Mouse (Mus musculus): ENCODE results near the gene Fcgrt. TPM values are rescaled to one million over a fixed set of nuclear protein-coding genes. Genes with fewer than 3 reads are reported as not detected.

The Fcgrt gene
- polyA plus RNA-seq, 1 experiment from 2014 or later = 16.6 TPM

DNA sequence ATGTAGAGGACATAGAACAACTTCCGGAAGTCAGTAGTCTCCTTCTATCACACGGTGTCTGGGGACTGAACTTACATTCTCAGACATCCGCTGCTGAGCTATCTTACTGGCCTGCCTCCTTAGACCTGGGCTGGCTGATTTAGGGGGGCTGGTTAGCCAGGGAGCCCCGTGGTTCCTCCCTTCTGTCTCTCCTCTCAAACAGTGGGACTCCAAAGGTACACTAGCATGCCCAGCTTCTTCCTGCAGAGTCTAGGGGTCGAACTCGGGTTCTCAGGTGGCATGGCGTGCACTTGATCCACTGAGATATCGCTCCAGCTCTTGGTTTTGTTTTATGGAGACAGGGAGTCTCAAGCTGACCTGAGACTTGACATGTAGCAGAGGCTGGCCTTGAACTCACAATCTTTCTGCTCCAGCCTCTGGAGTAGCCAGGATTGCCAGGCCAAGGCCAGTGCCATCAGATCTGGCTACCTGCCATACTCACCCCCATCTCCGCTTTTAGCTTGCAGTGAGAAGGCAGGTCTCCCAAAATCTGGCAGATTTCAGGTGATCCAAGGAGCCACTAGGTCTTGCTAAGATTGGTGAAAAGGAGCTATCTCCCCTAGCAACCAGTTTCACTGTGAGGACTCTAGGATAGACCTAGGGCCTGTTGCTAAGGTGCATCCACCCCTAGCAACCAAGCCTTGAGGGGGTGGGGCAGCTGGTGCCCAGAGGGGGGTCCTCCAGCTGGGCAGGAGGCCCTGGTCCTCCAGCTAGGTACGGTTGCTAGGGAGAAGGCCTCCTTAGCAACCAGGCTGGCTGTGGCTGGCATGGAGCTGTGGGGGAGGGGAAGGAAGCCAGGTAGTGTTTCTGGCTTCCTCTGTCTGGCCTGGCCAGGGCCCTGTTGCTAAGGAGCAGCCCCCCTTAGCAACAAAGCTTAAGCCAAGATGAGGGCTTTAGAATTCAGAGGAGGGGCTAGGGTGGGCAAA lies 44.8 kb downstream of the Fcgrt start:
- Histone ChIP-seq H3K4me3 (no peak overlapping the region), H3K9me3 (no peaks in the 10 kb centered on the region), H3K9ac (replicated peaks) (0 out of 2 replicates have a peak overlapping the region, but pooled peaks have one; percentile 15), H3K4me1 (peaks cover 34% of the 10 kb centered on the region), H3K27me3 (no peaks in the 10 kb centered on the region), H3K36me3 (no peaks in the 10 kb centered on the region), H3K4me2 (replicated peaks) (no peak overlapping the region), H3K27ac (replicated peaks) (peak overlapping the region; percentile 71)
- 78% methylated on average over 10 of the region's 10 CpGs for WGBS
- ATAC-seq (replicated peaks) = no peak

DNA sequence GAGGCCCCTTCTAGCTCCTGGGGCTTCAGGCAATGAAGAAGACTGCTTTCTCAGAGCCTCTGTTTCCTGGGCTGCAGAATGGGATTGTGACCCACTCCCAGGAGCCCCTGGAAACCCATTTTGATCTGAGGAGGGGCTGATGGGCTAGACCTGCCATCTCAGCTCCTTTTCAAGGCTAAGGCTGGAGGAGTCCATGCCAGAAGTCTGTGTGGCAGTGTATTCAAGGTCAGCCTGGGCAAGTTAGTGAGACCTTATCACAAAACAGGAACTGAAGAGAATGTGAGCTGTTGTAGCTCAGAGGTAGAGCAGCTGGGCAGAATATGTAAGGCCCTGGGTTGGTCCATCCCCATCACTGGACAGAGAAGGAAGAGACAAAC lies 46.7 kb downstream of the Fcgrt start:
- Histone ChIP-seq H3K27me3 (no peaks in the 10 kb centered on the region), H3K9ac (replicated peaks) (no peak overlapping the region), H3K36me3 (no peaks in the 10 kb centered on the region), H3K4me1 (peaks cover 30% of the 10 kb centered on the region), H3K4me3 (no peak overlapping the region), H3K27ac (replicated peaks) (no peak overlapping the region), H3K9me3 (no peaks in the 10 kb centered on the region), H3K4me2 (replicated peaks) (no peak overlapping the region)
- ATAC-seq (replicated peaks) = no peak

DNA sequence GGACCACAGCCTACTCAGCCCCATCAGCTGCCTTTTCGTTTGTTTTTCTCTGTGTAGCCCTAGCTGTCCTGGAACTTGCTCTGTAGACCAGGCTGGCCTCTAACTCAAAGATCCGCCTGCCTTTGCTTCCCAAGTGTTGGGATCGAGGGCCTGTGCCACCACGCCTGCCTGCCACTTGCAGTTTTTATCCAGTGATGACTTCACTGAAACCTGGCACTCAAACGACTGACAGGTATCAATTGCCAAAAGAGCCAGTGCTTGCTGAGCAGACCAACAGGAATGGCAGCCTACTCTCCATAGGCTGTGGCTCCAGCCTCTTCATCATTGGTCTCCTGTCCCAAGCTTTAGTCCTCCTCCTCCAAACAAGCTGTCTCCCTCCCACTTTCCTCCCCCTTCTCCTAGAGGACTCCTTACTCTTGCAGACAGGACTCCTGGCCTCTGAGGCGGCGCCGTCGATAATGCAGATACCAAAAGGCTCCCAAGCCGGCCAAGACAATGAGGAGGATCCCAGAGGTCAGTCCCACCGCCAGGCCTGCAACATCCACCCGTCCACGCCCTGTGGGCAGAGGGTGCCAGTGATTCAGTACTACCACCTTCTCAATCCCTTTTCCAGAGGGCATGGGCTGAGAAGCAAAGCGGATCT lies 47.2 kb downstream of the Fcgrt start:
- Histone ChIP-seq H3K4me1 (peaks cover 30% of the 10 kb centered on the region), H3K27ac (replicated peaks) (no peak overlapping the region), H3K9ac (replicated peaks) (no peak overlapping the region), H3K4me3 (no peak overlapping the region), H3K27me3 (no peaks in the 10 kb centered on the region), H3K36me3 (no peaks in the 10 kb centered on the region), H3K9me3 (no peaks in the 10 kb centered on the region), H3K4me2 (replicated peaks) (no peak overlapping the region)
- 67% methylated on average over 14 of the region's 14 CpGs for WGBS
- no peak for ATAC-seq (replicated peaks)

DNA sequence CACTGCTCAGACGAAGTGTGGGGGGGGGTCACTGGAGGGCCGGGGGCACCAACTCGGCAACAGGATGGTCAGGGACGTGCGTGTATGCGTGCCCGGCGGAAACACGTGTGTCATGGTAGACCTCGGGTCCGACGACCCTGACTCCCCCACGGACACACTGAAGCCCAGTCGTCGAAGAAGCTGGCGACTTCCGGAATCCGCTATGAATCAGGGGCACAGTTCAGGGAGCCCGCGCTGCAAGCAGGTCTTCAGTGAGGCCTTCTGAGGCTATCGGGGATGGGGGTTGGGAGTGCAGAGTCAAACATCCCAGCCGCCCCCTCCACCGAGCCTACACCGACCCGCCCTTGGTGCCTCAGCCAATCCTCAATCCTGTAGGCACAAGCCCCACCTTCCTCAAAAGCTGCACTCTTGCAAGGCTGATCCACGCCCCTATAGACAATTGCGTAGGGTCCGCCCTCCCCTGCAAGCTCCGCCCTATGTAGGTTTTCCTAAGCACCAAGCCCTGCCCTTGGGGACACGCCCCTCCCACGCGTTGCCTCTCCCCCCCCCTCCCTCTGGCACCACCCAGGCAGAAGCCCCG lies 49.6 kb downstream of the Fcgrt start:
- Histone ChIP-seq H3K27ac (replicated peaks) (peak overlapping the region; percentile 100), H3K4me1 (peaks cover 34% of the 10 kb centered on the region), H3K9ac (replicated peaks) (peak overlapping the region; percentile 92), H3K9me3 (no peaks in the 10 kb centered on the region), H3K36me3 (peaks cover 14% of the 10 kb centered on the region), H3K4me3 (peak overlapping the region; percentile 86), H3K4me2 (replicated peaks) (peak overlapping the region; percentile 94), H3K27me3 (no peaks in the 10 kb centered on the region)
- WGBS = under 1% methylated on average over 33 of the region's 33 CpGs
- peak; percentile 92 for ATAC-seq (replicated peaks)

DNA sequence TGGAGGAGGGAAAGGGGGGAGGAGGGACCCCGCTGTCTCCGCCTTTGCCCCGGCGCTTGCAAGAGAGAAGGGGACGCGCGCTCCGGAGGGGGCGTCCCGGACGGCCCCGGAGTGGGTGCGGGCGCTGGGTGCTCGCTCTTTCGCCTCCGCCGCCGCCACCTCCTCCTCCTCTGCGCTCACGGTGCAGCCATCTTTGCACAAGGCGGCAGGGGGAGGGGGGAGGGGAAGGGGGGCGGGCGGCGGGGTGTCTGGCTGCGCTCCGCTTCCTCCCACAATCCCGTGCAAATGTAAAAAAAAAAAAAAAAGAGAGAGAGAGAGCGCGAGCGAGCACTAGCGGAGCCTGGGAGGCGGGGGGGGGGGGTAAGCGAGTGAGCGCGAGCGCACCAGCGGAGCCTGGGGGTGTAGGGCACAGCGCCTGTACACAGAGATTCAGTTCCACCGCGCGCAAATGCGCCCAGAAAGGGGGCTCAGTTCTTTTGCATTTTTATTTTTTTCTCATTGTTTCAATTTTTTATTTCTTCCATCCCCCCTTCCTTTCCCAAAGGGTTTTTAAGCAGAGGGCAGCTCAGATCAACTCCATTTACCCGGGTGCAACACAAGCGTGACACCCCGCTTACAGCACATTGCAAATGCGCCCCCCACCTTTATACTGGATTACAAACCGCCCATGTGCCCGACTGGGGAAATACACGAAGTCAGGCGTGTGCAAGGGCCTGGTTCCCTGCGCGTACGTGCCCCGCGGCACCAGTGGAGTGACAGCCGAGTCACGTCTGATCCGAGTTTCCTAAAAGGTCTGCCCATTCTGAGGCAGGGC lies 50.3 kb downstream of the Fcgrt start:
- ATAC-seq (replicated peaks) = peak; percentile 62
- Histone ChIP-seq H3K9ac (replicated peaks) (peak overlapping the region; percentile 92), H3K9me3 (no peaks in the 10 kb centered on the region), H3K4me3 (peak overlapping the region; percentile 86), H3K27ac (replicated peaks) (peak overlapping the region; percentile 100), H3K36me3 (peaks cover 21% of the 10 kb centered on the region), H3K27me3 (no peaks in the 10 kb centered on the region), H3K4me1 (peaks cover 30% of the 10 kb centered on the region), H3K4me2 (replicated peaks) (peak overlapping the region; percentile 94)
- WGBS = under 1% methylated on average over 46 of the region's 59 CpGs

DNA sequence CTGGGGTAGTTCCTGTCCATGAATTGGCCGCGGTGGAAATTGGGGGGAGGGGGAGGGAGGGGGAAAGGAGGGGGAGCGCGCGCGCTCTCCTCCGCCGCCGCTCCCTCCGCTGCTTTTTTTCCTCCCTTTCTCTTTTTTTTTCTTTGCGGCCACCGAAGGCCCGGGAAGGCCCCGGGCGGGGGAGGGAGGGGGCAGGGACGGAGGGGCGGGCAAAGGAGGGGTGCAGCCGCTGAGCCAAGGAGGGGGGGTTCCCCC lies 50.9 kb downstream of the Fcgrt start, which contains the start of gene Prr12:
Gene Prr12 (minus strand): TSS at position 20 of the 255 bp plus-strand sequence.
- H3K27me3 ChIP-seq = no peaks in the 10 kb centered on the region
- no peaks in the 10 kb centered on the region for H3K9me3 ChIP-seq
- WGBS = 0% methylated on average over 9 of the region's 18 CpGs

DNA sequence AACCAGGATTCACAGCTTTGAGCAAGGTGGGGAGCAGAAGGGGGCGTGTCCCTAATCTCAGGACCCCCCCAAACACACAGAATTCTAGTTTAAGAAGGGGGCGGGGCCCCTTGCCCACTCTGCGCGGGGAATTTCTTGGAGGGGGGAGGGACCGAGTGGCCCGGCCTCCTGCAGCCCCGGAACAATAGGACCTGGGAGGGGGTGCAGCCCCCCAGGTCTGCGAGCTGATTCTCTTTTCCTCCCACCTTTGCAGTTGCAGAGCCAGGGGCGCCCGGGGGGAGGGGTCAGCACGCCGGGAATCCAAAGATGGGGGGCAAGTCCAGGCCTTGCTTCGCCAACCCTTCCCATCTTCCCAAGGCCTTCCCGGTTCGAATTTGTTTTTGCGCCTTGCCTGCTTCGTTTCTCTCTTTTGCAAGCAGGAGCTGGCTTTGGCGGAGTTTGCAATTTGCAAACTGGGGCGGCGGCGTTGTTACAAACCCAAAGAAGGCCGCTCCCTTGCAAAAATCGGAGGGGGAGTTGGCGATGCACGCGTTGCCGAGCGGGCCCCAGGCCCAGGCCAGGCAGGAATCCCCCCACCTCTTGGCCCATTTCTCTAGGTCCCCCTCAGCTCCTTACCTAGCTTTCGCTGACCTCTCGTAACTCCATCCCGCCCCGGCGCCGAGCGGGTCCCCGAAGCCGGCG lies 51.3 kb downstream of the Fcgrt start:
- Histone ChIP-seq H3K36me3 (peaks cover 31% of the 10 kb centered on the region), H3K4me1 (peaks cover 30% of the 10 kb centered on the region), H3K27ac (replicated peaks) (peak overlapping the region; percentile 100), H3K4me2 (replicated peaks) (peak overlapping the region; percentile 94), H3K9ac (replicated peaks) (peak overlapping the region; percentile 92), H3K4me3 (peak overlapping the region; percentile 86), H3K9me3 (no peaks in the 10 kb centered on the region), H3K27me3 (no peaks in the 10 kb centered on the region)
- under 1% methylated on average over 38 of the region's 38 CpGs for WGBS
- no peak for ATAC-seq (replicated peaks)

More for the DNA sequence above, 50.9 kb downstream of the Fcgrt start, which contains the start of gene Prr12:
- ATAC-seq (replicated peaks) = no peak
- Histone ChIP-seq H3K9ac (replicated peaks) (peak within 1 kb of the TSS; percentile 92), H3K4me3 (peak within 1 kb of the TSS; percentile 86), H3K4me1 (peaks cover 30% of the 10 kb centered on the region), H3K27ac (replicated peaks) (peak within 1 kb of the TSS; percentile 100), H3K4me2 (replicated peaks) (peak within 1 kb of the TSS; percentile 94), H3K36me3 (peaks cover 26% of the 10 kb centered on the region)

DNA sequence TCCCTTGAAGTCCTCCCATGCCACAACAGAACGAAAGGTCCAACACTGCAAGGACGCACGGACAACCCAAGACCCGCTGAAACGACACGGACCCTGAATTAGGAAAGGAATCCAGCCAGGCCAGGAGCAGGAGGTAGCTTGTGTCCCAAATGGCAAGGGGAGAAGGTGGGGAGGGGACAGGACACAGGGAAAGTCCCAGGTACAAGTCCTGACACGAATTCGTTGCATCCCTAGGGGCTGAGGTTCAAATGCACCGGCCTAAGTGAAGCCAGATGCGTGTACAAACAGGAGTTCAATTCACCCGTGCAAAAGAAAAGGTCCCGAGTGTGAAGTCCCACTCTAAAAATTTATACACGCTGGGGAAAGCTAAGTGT lies 52.1 kb downstream of the Fcgrt start:
- no peak for ATAC-seq (replicated peaks)
- Histone ChIP-seq H3K27me3 (no peaks in the 10 kb centered on the region), H3K4me2 (replicated peaks) (peak overlapping the region; percentile 94), H3K9me3 (no peaks in the 10 kb centered on the region), H3K4me1 (peaks cover 30% of the 10 kb centered on the region), H3K9ac (replicated peaks) (peak overlapping the region; percentile 92), H3K4me3 (peak overlapping the region; percentile 86), H3K27ac (replicated peaks) (peak overlapping the region; percentile 100), H3K36me3 (peaks cover 38% of the 10 kb centered on the region)
- WGBS = 1% methylated on average over 13 of the region's 13 CpGs

DNA sequence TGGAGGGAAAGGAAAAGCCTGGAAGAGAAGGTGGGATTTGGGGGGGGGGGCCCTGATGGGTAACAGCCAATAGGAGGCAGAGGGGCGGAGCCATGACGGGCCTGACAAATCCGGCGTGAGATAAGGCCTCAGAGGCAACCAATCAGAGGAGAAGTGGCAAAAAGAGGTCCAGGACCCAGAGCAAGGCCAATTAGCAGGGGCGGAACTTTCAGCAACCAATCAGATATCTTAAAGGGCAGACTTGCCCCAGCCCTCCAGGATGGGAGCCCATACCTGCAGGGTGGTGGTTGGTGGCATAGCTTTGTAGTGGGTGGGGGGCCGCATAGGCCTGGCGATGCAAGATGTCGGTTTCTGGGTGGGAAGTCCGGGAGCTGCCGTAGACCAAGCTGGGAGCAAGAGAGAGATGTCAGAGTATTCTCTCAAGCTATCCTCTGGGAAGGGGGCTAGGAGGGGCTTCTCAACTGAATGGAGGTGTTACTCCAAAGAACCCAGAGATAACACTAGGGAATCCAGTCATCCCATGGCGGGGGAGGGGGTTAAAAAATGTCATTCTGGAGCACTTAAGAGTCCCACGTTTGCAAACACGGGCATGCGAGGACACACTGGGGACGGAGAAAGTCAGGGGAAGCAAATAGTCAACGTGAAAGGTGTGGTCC lies 52.6 kb downstream of the Fcgrt start:
- Histone ChIP-seq H3K4me3 (peak overlapping the region; percentile 86), H3K4me1 (peaks cover 30% of the 10 kb centered on the region), H3K9me3 (no peaks in the 10 kb centered on the region), H3K36me3 (peaks cover 43% of the 10 kb centered on the region), H3K27ac (replicated peaks) (peak overlapping the region; percentile 100), H3K4me2 (replicated peaks) (peak overlapping the region; percentile 94), H3K9ac (replicated peaks) (peak overlapping the region; percentile 92), H3K27me3 (no peaks in the 10 kb centered on the region)
- 2% methylated on average over 16 of the region's 16 CpGs for WGBS
- ATAC-seq (replicated peaks) = peak; percentile 51

DNA sequence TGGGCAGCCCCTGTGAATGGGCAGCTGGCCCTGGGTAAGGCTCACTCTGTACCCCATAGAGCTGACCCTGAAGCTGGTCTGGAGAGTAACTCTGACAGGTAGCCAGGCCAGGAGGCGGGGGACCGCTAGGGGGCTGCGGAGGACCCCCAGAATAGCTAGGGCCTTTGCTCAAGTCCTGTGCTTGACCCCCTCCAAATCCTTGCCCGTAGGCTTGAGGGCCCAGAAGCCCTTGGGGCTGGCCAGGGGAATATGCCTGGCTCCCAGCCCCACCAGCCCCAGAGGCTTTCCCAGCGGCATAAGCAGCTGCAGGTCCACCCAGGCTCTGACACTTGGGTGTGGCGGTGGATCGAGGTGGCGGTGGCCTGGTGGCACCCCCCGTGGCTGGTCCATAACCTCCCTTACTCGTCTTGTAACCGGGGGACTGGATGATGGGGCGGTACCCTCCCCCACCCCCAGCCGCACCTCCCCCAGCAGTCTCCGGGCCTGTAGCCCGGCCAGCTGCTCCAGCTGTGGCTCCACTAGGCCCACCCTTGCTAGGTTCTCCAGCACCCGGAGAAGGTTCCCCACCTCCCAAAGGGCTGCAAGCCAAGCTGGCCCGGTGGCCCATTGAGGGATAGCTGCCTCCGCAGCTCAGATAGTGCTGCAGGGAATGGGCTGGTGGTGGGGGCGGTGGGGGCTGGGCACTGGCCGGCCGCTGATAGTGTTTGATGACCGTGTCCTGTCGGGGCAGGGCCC lies 54.6 kb downstream of the Fcgrt start:
- peaks cover 62% of the 10 kb centered on the region for H3K36me3 ChIP-seq
- WGBS = 92% methylated on average over 23 of the region's 23 CpGs
- no peak overlapping the region for H3K4me2 ChIP-seq (replicated peaks)
- H3K9me3 ChIP-seq = no peaks in the 10 kb centered on the region
- no peak overlapping the region for H3K9ac ChIP-seq (replicated peaks)
- no peak overlapping the region for H3K4me3 ChIP-seq
- no peaks in the 10 kb centered on the region for H3K27me3 ChIP-seq
- no peak overlapping the region for H3K27ac ChIP-seq (replicated peaks)
- peaks cover 27% of the 10 kb centered on the region for H3K4me1 ChIP-seq
- ATAC-seq (replicated peaks) = no peak
